Mouse (Mus musculus) lung, adult 2 months (tissue): Measurements from ENCODE around the gene Nsf. TPM values are rescaled to one million over a fixed set of nuclear protein-coding genes. Genes with fewer than 3 reads are reported as not detected.

Experiments used
- DNase-seq: peaks from one replicate; pipeline ENCODE4 v3.0.0; 2022
- H3K4me1 ChIP-seq: fragments of 200-500 bp; 2 replicates; pipeline ENCODE4 v1.6.1; 2011; ENCODE audit warnings: low read length; ENCODE audit not compliant: control insufficient read depth, insufficient read depth
- H3K4me3 ChIP-seq: fragments of 200-500 bp; replicated peaks from 2 replicates; pipeline ENCODE3; 2011; ENCODE audit warnings: low read depth, mild to moderate bottlenecking, control low read depth, low read length; ENCODE audit errors: extremely low read depth
- CTCF ChIP-seq: fragments of 200-500 bp; IDR thresholded peaks from 2 replicates; pipeline ENCODE4 v1.5.1; 2011; ENCODE audit warnings: mild to moderate bottlenecking, low read length, control low read depth; ENCODE audit not compliant: insufficient read depth
- POLR2A ChIP-seq: fragments of 200-500 bp; IDR thresholded peaks from 2 replicates; pipeline ENCODE4 v1.6.1; 2011; ENCODE audit warnings: low read depth, mild to moderate bottlenecking, control low read depth, low read length, borderline replicate concordance; ENCODE audit errors: extremely low read depth
- WGBS: fragments of 180-500 bp; shearing (Covaris S2); methylation state at CpG from one replicate; pipeline ENCODE4 v1.1.7; 2018; 5-methylcytosine and 5-hydroxymethylcytosine counted together
- polyA plus RNA-seq: library from polyadenylated mRNA; depleted of rRNA; stranded (reverse); fragments of >200 nt; gene quantifications from 2 replicates; pipeline ENCODE4 v1.2.3, GENCODE M21; 2012

The Nsf gene
- polyA plus RNA-seq, 1 experiment: 35.2 TPM

GRCm38 (mm10) chr11:103984067-103984466 lies 30.2 kb upstream of the Nsf start:
- H3K4me1 ChIP-seq: 0 out of 2 replicates have a peak, but pooled peaks cover 3% of the 10 kb centered on the region
- WGBS: 48% methylated on average over 5 of the region's 5 CpGs
- TF ChIP-seq CTCF: no peak
- TF ChIP-seq POLR2A: no peak
- no peak for DNase-seq
- no peak overlapping the region for H3K4me3 ChIP-seq

- no peak overlapping the region for H3K4me3 ChIP-seq
- no peak for DNase-seq
- 65% methylated on average over 5 of the region's 5 CpGs for WGBS
- no peak for TF ChIP-seq POLR2A
- no peak for TF ChIP-seq CTCF
- H3K4me1 ChIP-seq: 0 out of 2 replicates have a peak, but pooled peaks cover 3% of the 10 kb centered on the region
These were observed 28.0 kb upstream of the Nsf start for GRCm38 (mm10) chr11:103981826-103982225.

GRCm38 (mm10) chr11:103979381-103979780 lies 25.5 kb upstream of the Nsf start:
- no peak for DNase-seq

GRCm38 (mm10) chr11:103970876-103971275 lies 17.0 kb upstream of the Nsf start:
- 78% methylated on average over 3 of the region's 3 CpGs for WGBS
- TF ChIP-seq POLR2A: no peak
- TF ChIP-seq CTCF: no peak

More at GRCm38 (mm10) chr11:103979381-103979780, 25.5 kb upstream of the Nsf start:
- 62% methylated on average over 4 of the region's 4 CpGs for WGBS
- no peak overlapping the region for H3K4me3 ChIP-seq
- 0 out of 2 replicates have a peak, but pooled peaks cover 2% of the 10 kb centered on the region for H3K4me1 ChIP-seq
- TF ChIP-seq CTCF (no peak), POLR2A (no peak)

GRCm38 (mm10) chr11:103969278-103969677 lies 15.4 kb upstream of the Nsf start:
- no peak overlapping the region for H3K4me3 ChIP-seq
- 92% methylated on average over 5 of the region's 5 CpGs for WGBS

More at GRCm38 (mm10) chr11:103970876-103971275, 17.0 kb upstream of the Nsf start:
- no peaks in the 10 kb centered on the region for H3K4me1 ChIP-seq
- no peak for DNase-seq
- H3K4me3 ChIP-seq: no peak overlapping the region

GRCm38 (mm10) chr11:103967106-103967735 lies 13.4 kb upstream of the Nsf start:
- Histone ChIP-seq H3K4me1 (no peaks in the 10 kb centered on the region), H3K4me3 (peak overlapping the region; percentile 74)
- no peak for DNase-seq
- TF ChIP-seq POLR2A (no peak), CTCF (no peak)
- 2% methylated on average over 20 of the region's 20 CpGs for WGBS

More at GRCm38 (mm10) chr11:103969278-103969677, 15.4 kb upstream of the Nsf start:
- TF ChIP-seq POLR2A (no peak), CTCF (no peak)
- H3K4me1 ChIP-seq: no peaks in the 10 kb centered on the region
- DNase-seq: no peak

- H3K4me3 ChIP-seq: no peak overlapping the region
- DNase-seq: no peak
- TF ChIP-seq POLR2A (no peak), CTCF (no peak)
- 83% methylated on average over 4 of the region's 4 CpGs for WGBS
- H3K4me1 ChIP-seq: peaks cover 4% of the 10 kb centered on the region
These were observed 3.0 kb upstream of the Nsf start for GRCm38 (mm10) chr11:103956866-103957265.

GRCm38 (mm10) chr11:103953032-103953895 lies 592 bp downstream of the Nsf start:
- Histone ChIP-seq H3K4me3 (peak overlapping the region; percentile 86), H3K4me1 (peaks cover 4% of the 10 kb centered on the region)
- TF ChIP-seq CTCF (no peak), POLR2A (no peak)
- 2% methylated on average over 32 of the region's 32 CpGs for WGBS
- peak; percentile 14 for DNase-seq

GRCm38 (mm10) chr11:103952635-103953031 lies 1.2 kb downstream of the Nsf start:
- DNase-seq: no peak
- Histone ChIP-seq H3K4me3 (peak overlapping the region; percentile 86), H3K4me1 (peaks cover 4% of the 10 kb centered on the region)
- TF ChIP-seq POLR2A (no peak), CTCF (no peak)
- WGBS: 87% methylated on average over 5 of the region's 5 CpGs

- no peak overlapping the region for H3K4me3 ChIP-seq
- no peak for TF ChIP-seq POLR2A
- TF ChIP-seq CTCF: no peak
- 91% methylated on average over 7 of the region's 7 CpGs for WGBS
- peaks cover 4% of the 10 kb centered on the region for H3K4me1 ChIP-seq
- no peak for DNase-seq
These were observed 2.8 kb downstream of the Nsf start for GRCm38 (mm10) chr11:103951106-103951505.

GRCm38 (mm10) chr11:103948952-103949351 lies 4.9 kb downstream of the Nsf start:
- no peak for TF ChIP-seq CTCF
- no peak for TF ChIP-seq POLR2A
- DNase-seq: no peak
- WGBS: 89% methylated on average over 7 of the region's 7 CpGs
- no peak overlapping the region for H3K4me3 ChIP-seq
- peaks cover 4% of the 10 kb centered on the region for H3K4me1 ChIP-seq
